Mouse (Mus musculus): ENCODE data around the gene Auts2.
"Not testable (repeated sequence)": the region's sequence is repeated elsewhere in the genome, so short reads cannot be mapped to it uniquely, and the experiment has no call there.

The Auts2 gene

GRCm38 (mm10) chr5:132543118-132544071 is at the start of gene Auts2:
Auts2 (minus strand) TSS chr5:132543344.
- DNase-seq (ENCODE audit: low spot score): peak; percentile 75

DNA sequence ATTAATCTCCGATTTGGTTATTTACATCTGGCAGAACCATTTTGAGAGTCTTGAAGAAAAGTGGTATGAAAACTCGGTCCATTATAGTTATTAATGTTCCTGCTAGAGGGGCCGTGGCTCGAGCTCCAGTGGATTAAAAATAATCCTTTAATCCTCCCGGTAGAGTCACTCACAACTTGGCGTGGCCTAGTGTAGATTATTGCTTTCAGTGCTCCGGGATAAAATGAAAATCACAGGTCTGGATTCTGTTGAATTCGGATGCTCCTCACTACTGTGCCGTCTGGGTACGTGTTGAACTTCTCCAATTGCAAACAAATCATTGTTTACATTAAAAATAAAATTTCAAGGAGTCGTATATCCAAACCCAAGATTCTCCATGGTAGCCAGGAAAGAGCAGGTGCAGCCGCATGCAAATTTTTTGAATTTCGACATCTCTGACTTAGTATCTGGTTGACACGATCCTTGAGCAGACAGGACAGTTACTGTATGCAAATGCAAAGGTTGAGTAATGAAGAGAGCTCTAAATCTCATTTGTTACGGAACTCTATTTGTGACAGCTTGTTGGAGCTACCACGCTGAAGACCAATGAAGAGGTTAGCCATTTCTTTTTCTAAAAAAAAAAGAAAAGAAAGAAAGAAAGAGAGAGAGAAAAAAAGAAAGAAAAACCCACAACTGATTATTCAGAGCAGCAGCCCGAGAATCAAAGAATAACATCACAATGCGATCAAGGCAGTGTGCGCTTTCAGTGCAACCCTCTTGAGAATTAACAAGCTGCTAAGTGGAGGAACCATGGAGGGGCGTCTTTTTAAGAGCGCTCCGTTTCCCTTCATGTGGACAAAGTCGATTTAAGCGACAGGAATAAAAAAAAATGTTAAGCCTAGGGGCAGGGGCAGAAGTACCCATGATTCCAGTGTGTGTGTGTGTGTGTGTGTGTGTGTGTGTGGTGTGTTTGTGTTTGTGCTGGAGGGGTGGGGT is 48.9 kb upstream of the Auts2 start:
- no peak for DNase-seq (ENCODE audit: low spot score)

GRCm38 (mm10) chr5:132579774-132580173 is 36.6 kb upstream of the Auts2 start:
- no peak for DNase-seq (ENCODE audit: low spot score)

- not testable (repeated sequence) for DNase-seq (ENCODE audit: low spot score)
These were observed 17.6 kb upstream of the Auts2 start for GRCm38 (mm10) chr5:132560771-132561170.

GRCm38 (mm10) chr5:132545761-132546160 is 2.6 kb upstream of the Auts2 start:
- DNase-seq (ENCODE audit: low spot score): no peak

DNA sequence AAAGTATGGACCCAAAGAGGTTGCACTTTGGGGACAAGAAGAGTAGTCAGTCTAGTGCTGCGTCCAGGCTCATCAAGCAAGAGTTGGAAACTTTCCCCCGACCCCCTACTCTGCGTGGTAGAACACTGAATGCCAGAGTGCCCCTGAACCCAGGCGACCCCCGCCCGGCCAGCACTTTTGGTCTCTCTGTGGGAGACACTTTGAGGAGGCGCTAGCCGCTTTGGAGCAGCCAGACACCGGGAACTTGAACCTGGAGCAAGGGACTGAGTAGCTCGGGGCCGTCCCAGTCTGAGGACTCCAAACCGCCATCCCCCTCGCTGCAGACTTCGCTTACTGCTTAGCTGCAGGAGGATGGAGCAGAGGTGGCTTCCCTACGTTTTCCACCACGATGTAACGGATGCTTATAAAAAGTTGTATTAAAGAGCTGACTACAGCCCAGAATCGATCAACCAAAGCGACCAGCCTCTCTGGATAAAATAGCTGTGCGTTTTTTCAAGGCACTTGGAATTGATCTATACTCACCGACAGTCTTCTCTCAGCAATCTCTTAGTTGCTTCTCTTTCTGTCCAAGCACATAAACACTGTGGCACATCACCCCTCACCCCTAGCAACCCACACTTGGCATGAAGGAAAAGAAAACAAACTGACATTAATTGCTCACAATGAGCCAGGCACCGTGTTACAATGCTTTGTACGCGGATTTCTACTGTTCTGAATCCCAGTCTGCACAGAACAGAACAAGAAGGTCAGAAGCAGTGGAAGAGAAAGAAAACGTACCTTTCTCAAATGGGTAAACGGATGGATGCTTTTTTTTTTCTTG is 1.2 kb upstream of the Auts2 start:
- no peak for DNase-seq (ENCODE audit: low spot score)

DNA sequence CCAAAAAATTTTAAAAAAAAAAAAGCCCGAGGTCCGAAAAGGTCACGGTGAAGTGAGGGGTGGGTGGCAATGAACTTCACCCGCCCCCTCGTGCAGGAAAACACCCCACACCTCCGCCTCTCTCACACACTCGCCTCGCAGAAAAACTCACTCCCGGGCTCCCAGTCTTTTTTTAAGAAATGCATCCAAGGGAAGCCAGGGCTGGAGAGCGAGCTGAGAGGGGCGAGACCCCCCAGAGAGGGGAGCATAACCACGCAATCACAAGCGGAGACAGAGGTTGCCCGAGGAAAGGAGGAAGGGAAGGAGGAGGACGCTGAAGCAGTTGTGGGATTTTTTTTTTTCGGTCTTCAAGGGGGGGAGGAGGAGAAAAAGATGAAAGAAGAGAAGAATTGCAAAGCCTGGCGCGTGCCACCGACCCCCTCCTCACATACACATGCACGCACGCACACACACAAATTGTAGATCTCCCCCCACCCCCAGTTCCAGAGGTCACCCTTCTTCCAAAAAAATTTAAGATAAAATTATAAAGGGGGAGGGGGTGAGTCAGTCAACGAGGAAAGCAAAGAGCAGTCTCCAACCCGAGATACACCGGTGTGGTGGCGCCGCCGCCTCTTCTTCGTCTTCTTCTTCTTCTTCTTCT is 643 bp downstream of the Auts2 start:
- no peak for DNase-seq (ENCODE audit: low spot score)

DNA sequence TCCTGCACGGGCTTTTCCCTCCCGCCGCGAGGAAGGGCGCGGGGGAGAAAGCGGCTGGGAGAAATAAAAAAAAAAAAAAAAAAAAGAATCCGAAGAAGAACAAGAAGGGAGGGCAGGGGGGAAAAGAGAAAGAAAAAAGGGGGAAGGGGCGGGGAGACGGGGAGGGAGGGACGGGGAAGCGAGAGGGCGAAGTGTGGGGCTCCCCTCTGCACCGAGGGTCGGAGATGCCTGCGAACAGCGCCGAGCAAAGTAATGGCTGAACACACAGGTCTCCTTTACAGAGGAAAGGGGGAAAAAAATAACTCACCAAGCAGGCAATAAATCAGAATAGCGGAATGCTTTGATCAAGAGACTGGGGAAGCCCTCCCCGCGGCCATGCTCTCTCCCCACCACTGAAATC is 1.2 kb downstream of the Auts2 start:
- DNase-seq (ENCODE audit: low spot score): no peak

DNA sequence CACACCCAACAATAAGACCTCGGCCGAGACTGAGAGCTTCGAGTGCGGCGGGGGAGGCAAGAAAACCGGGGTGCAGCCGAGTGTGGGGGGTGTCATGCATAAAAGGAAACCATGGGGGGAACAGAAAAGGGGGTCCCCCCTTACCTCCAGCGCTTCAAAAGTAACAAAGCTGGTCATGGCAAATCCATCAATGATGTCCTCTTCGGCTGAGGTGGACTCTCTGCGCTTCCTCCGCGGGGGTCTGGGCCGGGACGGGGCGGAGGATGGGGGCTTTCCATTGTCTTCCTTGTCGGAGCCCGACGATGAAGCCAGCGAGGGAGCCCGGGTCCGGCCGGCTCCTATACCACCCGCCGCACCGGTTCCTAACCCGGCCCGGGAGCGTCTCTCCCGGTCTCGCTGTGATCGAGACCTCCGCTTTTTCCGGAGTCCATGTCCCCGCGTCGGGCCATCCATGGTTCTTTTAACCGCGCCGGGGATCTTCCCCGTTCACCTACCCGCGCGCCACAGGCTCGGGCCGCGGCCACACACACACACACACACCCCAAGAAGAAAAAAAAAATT is 1.7 kb downstream of the Auts2 start:
- DNase-seq (ENCODE audit: low spot score): no peak

GRCm38 (mm10) chr5:132540841-132541311 is 2.3 kb downstream of the Auts2 start:
- no peak for DNase-seq (ENCODE audit: low spot score)

- no peak for DNase-seq (ENCODE audit: low spot score)
These were observed 5.7 kb downstream of the Auts2 start for GRCm38 (mm10) chr5:132537475-132537874.

- no peak for DNase-seq (ENCODE audit: low spot score)
These were observed 16.7 kb downstream of the Auts2 start for GRCm38 (mm10) chr5:132526395-132526794.

GRCm38 (mm10) chr5:132521358-132521873 is 21.7 kb downstream of the Auts2 start:
- no peak for DNase-seq (ENCODE audit: low spot score)

GRCm38 (mm10) chr5:132517879-132518278 is 25.3 kb downstream of the Auts2 start:
- DNase-seq (ENCODE audit: low spot score): no peak

DNA sequence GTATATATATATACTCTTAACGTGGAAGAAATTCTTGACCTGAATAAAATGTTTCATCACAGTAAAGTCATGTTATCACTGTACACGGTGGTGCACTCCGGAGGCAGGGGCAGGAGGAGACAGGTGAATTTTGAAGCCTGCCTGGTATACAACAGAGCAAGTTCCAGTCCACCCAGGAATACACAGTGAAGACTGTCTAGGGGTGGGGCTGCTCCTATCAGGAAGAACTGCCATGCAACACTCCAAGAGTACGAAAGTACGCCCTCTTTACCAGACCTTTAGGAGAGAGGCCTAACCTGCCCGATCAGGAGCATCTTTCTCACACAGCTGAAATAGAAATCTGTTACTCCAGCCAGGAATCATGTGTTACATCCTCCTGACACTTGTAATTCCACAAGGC is 28.6 kb downstream of the Auts2 start:
- DNase-seq (ENCODE audit: low spot score): no peak

DNA sequence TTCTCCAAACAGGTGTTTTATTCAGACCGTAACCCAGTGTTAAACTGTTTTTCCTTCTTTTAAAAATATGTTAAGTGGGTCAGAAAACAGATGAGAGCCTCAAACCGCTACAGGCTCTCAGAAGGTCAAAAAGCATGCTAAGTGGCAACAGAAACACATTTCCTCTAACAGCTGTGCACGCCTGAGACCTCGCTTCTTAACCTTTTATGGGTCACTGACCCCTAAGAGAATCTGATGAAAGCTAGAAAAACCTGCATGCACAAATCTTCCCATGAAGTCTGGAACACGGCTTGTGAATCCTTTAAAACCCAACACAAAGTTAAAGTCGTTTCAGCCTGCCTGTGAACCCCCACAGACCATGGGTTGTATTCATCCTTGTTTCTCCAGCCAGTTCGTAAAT is 29.9 kb downstream of the Auts2 start:
- no peak for DNase-seq (ENCODE audit: low spot score)

DNA sequence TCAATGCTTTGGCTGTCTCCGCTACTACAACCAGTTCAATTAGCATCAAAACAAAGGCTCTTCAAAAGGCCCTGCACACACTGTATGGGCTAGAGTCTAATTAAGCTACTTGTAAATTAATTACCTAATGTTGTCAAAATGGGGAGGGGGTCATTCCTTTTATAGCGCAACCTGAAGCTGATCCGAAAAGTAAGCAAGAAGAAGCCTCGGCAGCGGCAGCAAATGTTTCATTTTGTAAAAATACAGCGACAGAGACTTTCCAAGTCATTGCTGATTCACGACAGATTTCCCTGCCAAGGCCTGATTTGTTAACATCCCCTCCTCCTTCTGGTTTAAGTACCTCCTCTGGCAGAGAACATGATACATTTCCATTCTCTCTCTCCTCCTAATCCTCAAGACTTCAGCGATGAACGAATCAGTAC is 33.7 kb downstream of the Auts2 start:
- no peak for DNase-seq (ENCODE audit: low spot score)

GRCm38 (mm10) chr5:132504893-132505292 is 38.3 kb downstream of the Auts2 start:
- DNase-seq (ENCODE audit: low spot score): no peak

DNA sequence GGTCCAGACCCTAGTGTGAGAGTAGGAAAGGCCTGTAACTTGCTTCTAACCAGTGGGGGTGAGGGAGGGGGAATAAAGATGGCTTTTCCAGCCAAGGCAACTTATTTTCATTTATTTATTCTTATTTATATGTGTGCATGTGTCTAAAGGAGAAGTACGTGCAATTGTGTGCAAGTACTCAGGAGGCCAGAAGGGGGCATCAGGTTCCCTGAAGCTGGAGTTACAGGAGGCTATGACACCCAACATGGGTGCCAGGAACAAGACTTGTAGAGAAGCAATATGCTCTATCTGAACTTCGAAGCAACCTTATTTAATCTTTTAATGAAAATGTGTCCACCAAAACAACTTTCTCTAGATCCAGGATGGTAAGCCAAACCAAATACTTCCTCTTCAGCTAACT is 39.7 kb downstream of the Auts2 start:
- no peak for DNase-seq (ENCODE audit: low spot score)

GRCm38 (mm10) chr5:132502036-132502435 is 41.1 kb downstream of the Auts2 start:
- no peak for DNase-seq (ENCODE audit: low spot score)
